Mouse (Mus musculus): Measurements from ENCODE around the gene Ugp2.
A peak's percentile ranks its signal among the peaks of the same experiment; 100 is the strongest.

GRCm38 (mm10) chr11:21398464-21398863 is 27.5 kb upstream of the Ugp2 start:
- TF ChIP-seq CTCF (IDR thresholded peaks at IDR 0.05; ENCODE audit: low read depth) (no peak), EP300 (IDR thresholded peaks at IDR 0.05; ENCODE audit: low read depth) (peak; percentile 41)
